Mouse (Mus musculus): ENCODE results near the gene Crls1. TPM values are rescaled to one million over a fixed set of nuclear protein-coding genes. Genes with fewer than 3 reads are reported as not detected.

Gene Crls1
- total RNA-seq, 2 experiments from 2014 or later = 109 to 121 TPM

- peak; percentile 60 for DNase-seq
These were observed 38.0 kb downstream of the Crls1 start for GRCm38 (mm10) chr2:132884303-132884967.

- DNase-seq = no peak
These were observed 38.8 kb downstream of the Crls1 start for GRCm38 (mm10) chr2:132885312-132885711.

- no peak for DNase-seq
These were observed 47.4 kb downstream of the Crls1 start for GRCm38 (mm10) chr2:132893826-132894225.

- no peak for DNase-seq
These were observed 51.7 kb downstream of the Crls1 start for GRCm38 (mm10) chr2:132898211-132898610.

- DNase-seq = peak; percentile 68
These were observed 54.1 kb downstream of the Crls1 start for GRCm38 (mm10) chr2:132900596-132900995.

GRCm38 (mm10) chr2:132901636-132902035 lies 55.2 kb downstream of the Crls1 start:
- peak; percentile 25 for DNase-seq

GRCm38 (mm10) chr2:132902056-132902455 lies 55.6 kb downstream of the Crls1 start:
- peak; percentile 2 for DNase-seq

- DNase-seq = peak; percentile 78
These were observed 57.0 kb downstream of the Crls1 start for GRCm38 (mm10) chr2:132903498-132903897.

GRCm38 (mm10) chr2:132904961-132905360 lies 58.5 kb downstream of the Crls1 start:
- DNase-seq = peak; percentile 59

- peak; percentile 64 for DNase-seq
These were observed 60.3 kb downstream of the Crls1 start for GRCm38 (mm10) chr2:132906763-132907162.

- DNase-seq = no peak
These were observed 68.3 kb downstream of the Crls1 start for GRCm38 (mm10) chr2:132914785-132915184.

Other genes starting within 250 kb of the Crls1 start
- 1 to 10 TPM; 7.6 to 9.9 TPM for gene Shld1, start 159.7 kb upstream of the Crls1 start, total RNA-seq (2021)
- 100 to 1,000 TPM; 890 to 974 TPM for gene Chgb, start 65.4 kb upstream of the Crls1 start, total RNA-seq (2021)
- 10 to 100 TPM; 15.4 to 19.4 TPM for gene Trmt6, start 30.6 kb upstream of the Crls1 start, total RNA-seq (2021)
- gene Mcm8, start 30.5 kb upstream of the Crls1 start, total RNA-seq (2021) = 1 to 10 TPM; 4.8 to 5.8 TPM
- gene Lrrn4, start 34.2 kb downstream of the Crls1 start, total RNA-seq (2021) = 1 to 10 TPM; 4.3 to 5.5 TPM
- gene Fermt1, start 99.2 kb downstream of the Crls1 start, total RNA-seq (2021) = under 1 TPM; 0.06 to 0.09 TPM